Mouse (Mus musculus) bone marrow, adult 2 months (tissue): ENCODE measurements around the gene Slco2b1.

Experiments used
- CTCF ChIP-seq: fragments of 200-500 bp; IDR thresholded peaks from 2 replicates; pipeline ENCODE4 v1.5.1; 2011; ENCODE audit warnings: low read length, control low read depth; ENCODE audit not compliant: control insufficient read depth, insufficient read depth
- POLR2A ChIP-seq: fragments of 200-500 bp; IDR thresholded peaks from 2 replicates; pipeline ENCODE4 v1.6.1; 2011; ENCODE audit warnings: low read depth, mild to moderate bottlenecking, control low read depth, low read length, borderline replicate concordance; ENCODE audit not compliant: control insufficient read depth

GRCm38 (mm10) chr7:99663507-99664220 lies 47.5 kb downstream of the Slco2b1 start:
- TF ChIP-seq CTCF = no peak
- TF ChIP-seq POLR2A = no peak
